Mouse (Mus musculus) CH12.LX (cell line): ENCODE results near the gene 4930404H24Rik.

Experiments
- CHD2 ChIP-seq: IDR thresholded peaks from 2 replicates; pipeline ENCODE4 v1.6.1; 2011; ENCODE audit warnings: low read length, improper control_type of control experiment
- E2F4 ChIP-seq: IDR thresholded peaks from 2 replicates; pipeline ENCODE4 v1.6.1; 2011; ENCODE audit warnings: low read depth, low read length, improper control_type of control experiment; ENCODE audit not compliant: insufficient replicate concordance
- NRF1 ChIP-seq: IDR thresholded peaks from 2 replicates; pipeline ENCODE4 v1.6.1; 2014; ENCODE audit warnings: low read depth, mild to moderate bottlenecking, inconsistent platforms, low read length, improper control_type of control experiment, moderate library complexity
- ZNF384 ChIP-seq: IDR thresholded peaks from 2 replicates; pipeline ENCODE4 v1.6.1; 2012; ENCODE audit warnings: low read depth, low read length, improper control_type of control experiment, inconsistent platforms

GRCm38 (mm10) chr2:153496898-153497297 lies 4.3 kb downstream of the 4930404H24Rik start:
- TF ChIP-seq CHD2 (no peak), ZNF384 (no peak), NRF1 (no peak), E2F4 (no peak)
